21 mouse cellular contexts compared by ENCODE assay signal in genomic region chr8:44347412-44347811, GRCm38 (mm10).
A peak's percentile ranks its signal among the peaks of the same experiment; 100 is the strongest.
DNase-seq lines count a peak whose midpoint lies in the region; ATAC-seq lines count a peak whose summit lies in the region.
"Had no signal": no experiment of that assay in that cellular context is flagged by ENCODE, and none has a peak within 500 bp of the region (broad histone marks: within the 10 kb centered on the region; RNA-seq: fewer than 3 reads in every experiment).

No protein-coding gene starts in this region.

- 50% methylated on average over 1 of the region's 1 CpGs for WGBS in lung, embryonic 16.5 days
- WGBS in intestine, embryonic 15.5 days = 74% methylated on average over 1 of the region's 1 CpGs
- 73% methylated on average over 1 of the region's 1 CpGs for WGBS in midbrain, embryonic 13.5 days

- 0 out of 2 replicates have a peak, but pooled peaks have one; percentile 23 for ATAC-seq in lung, embryonic 16.5 days (ENCODE audit: low read depth)
- no peak for ATAC-seq in intestine, embryonic 15.5 days
- no peak for ATAC-seq in midbrain, embryonic 13.5 days
- ATAC-seq: forebrain, embryonic 14.5 days; intestine, embryonic 16.5 days; midbrain, embryonic 16.5 days had no signal

- H3K36me3 ChIP-seq in lung, embryonic 16.5 days (ENCODE audit: control insufficient read depth, insufficient read depth, low read length) = no peaks in the 10 kb centered on the region
- H3K36me3 ChIP-seq in intestine, embryonic 15.5 days = no peaks in the 10 kb centered on the region
- H3K36me3 ChIP-seq in midbrain, embryonic 13.5 days = no peaks in the 10 kb centered on the region
- H3K36me3 ChIP-seq: hindbrain, embryonic 10.5 days; liver, embryonic 13.5 days; neural tube, embryonic 13.5 days had no signal

- peak; percentile 2 for DNase-seq in adrenal gland, adult 2 months
- no peak for DNase-seq in adrenal gland, postnatal 4 days (ENCODE audit: low spot score in 2 of 2)
- peak; percentile 25 to 31 for DNase-seq in heart, adult 9 months (ENCODE audit: low spot score in 2 of 2)
- no peak for DNase-seq in heart, postnatal 4 days
- DNase-seq in NIH3T3 (ENCODE audit: low read depth) = peak; percentile 6
- DNase-seq: adrenal gland, postnatal 25 days; cerebellum, postnatal 25 days; gastrocnemius, postnatal 36 days; layer of hippocampus, postnatal 36 days; left cerebral cortex, postnatal 4 days; liver, embryonic 13.5 days; spleen, adult 18-20 months; thymus, postnatal 36 days had no signal

- H3K27ac ChIP-seq in lung, embryonic 16.5 days (ENCODE audit: low read length) = no peak overlapping the region
- no peak overlapping the region for H3K27ac ChIP-seq in intestine, embryonic 15.5 days
- H3K27ac ChIP-seq in midbrain, embryonic 13.5 days = no peak overlapping the region
- H3K27ac ChIP-seq: hindbrain, embryonic 10.5 days; liver, embryonic 13.5 days; neural tube, embryonic 13.5 days had no signal

- no peak overlapping the region for H3K9ac ChIP-seq in lung, embryonic 16.5 days (ENCODE audit: low read length)
- no peak overlapping the region for H3K9ac ChIP-seq in intestine, embryonic 15.5 days
- H3K9ac ChIP-seq in midbrain, embryonic 13.5 days (replicated peaks) = no peak overlapping the region
- H3K9ac ChIP-seq: liver, embryonic 13.5 days; neural tube, embryonic 13.5 days had no signal

- no peak overlapping the region for H3K4me3 ChIP-seq in lung, embryonic 16.5 days (ENCODE audit: low read length)
- H3K4me3 ChIP-seq in intestine, embryonic 15.5 days (replicated peaks) = no peak overlapping the region
- no peak overlapping the region for H3K4me3 ChIP-seq in midbrain, embryonic 13.5 days (replicated peaks)
- H3K4me3 ChIP-seq: hindbrain, embryonic 10.5 days; liver, embryonic 13.5 days; neural tube, embryonic 13.5 days had no signal

- no peaks in the 10 kb centered on the region for H3K27me3 ChIP-seq in lung, embryonic 16.5 days (ENCODE audit: control insufficient read depth, insufficient read depth, low read depth, low read length)
- no peaks in the 10 kb centered on the region for H3K27me3 ChIP-seq in intestine, embryonic 15.5 days (replicated peaks)
- H3K27me3 ChIP-seq in midbrain, embryonic 13.5 days = no peaks in the 10 kb centered on the region
- H3K27me3 ChIP-seq: liver, embryonic 13.5 days; neural tube, embryonic 13.5 days had no signal

- no peak overlapping the region for H3K4me2 ChIP-seq in lung, embryonic 16.5 days (ENCODE audit: low read depth, low read length)
- H3K4me2 ChIP-seq in intestine, embryonic 15.5 days (replicated peaks) = no peak overlapping the region
- no peak overlapping the region for H3K4me2 ChIP-seq in midbrain, embryonic 13.5 days (replicated peaks)
- H3K4me2 ChIP-seq: liver, embryonic 13.5 days; neural tube, embryonic 13.5 days had no signal

- no peaks in the 10 kb centered on the region for H3K9me3 ChIP-seq in lung, embryonic 16.5 days (ENCODE audit: control insufficient read depth, low read length)
- no peaks in the 10 kb centered on the region for H3K9me3 ChIP-seq in intestine, embryonic 15.5 days
- H3K9me3 ChIP-seq in midbrain, embryonic 13.5 days = no peaks in the 10 kb centered on the region
- H3K9me3 ChIP-seq: hindbrain, embryonic 10.5 days; liver, embryonic 13.5 days; neural tube, embryonic 13.5 days had no signal

- H3K4me1 ChIP-seq in lung, embryonic 16.5 days (replicated peaks; ENCODE audit: control insufficient read depth, insufficient read depth, low read length) = no peaks in the 10 kb centered on the region
- H3K4me1 ChIP-seq in intestine, embryonic 15.5 days (replicated peaks) = no peaks in the 10 kb centered on the region
- H3K4me1 ChIP-seq in midbrain, embryonic 13.5 days (replicated peaks) = 0 out of 2 replicates have a peak, but pooled peaks cover 4% of the 10 kb centered on the region
- H3K4me1 ChIP-seq: hindbrain, embryonic 10.5 days; liver, embryonic 13.5 days; neural tube, embryonic 13.5 days had no signal

Comparison
In these comparisons a context has a peak if more than half of its experiments do, and no peak if none do; other contexts are left out.
1. DNase-seq: peak in adrenal gland, adult 2 months (single experiment), heart, adult 9 months (2 of 2) and NIH3T3 (single experiment); none in adrenal gland, postnatal 4 days (0 of 2) and heart, postnatal 4 days (single experiment).